Mouse (Mus musculus) CH12.LX (cell line): ENCODE measurements at regions not wholly inside any gene's neighbourhood (a gene's known extent, or its start where the extent isn't known, plus 50 kb on each side); places are given as distances from the start of the nearest gene placed in this dataset.

Experiments used
- DNase-seq: peaks from one replicate; pipeline ENCODE4 v3.0.0-alpha.2; 2013; ENCODE audit errors: extremely low read depth
- H3K27ac ChIP-seq: 2 replicates; pipeline ENCODE4 v1.5.1; 2012; ENCODE audit warnings: low read depth, mild to moderate bottlenecking, control low read depth, moderate library complexity; ENCODE audit not compliant: insufficient read depth
- H3K27me3 ChIP-seq: replicated peaks from 2 replicates; pipeline ENCODE3; 2012; ENCODE audit warnings: inconsistent platforms
- H3K36me3 ChIP-seq, 2 experiments: replicated peaks in 1 of 2; 2 replicates each; pipeline versions ENCODE3 to v1.6.1; 2012; ENCODE audit warnings: inconsistent platforms in 1 of 2, low read length in 1 of 2, mild to moderate bottlenecking in 1 of 2, mixed read lengths in 1 of 2, moderate library complexity in 1 of 2; ENCODE audit not compliant: control insufficient read depth in 1 of 2, insufficient read depth in 1 of 2
- H3K4me1 ChIP-seq, 2 experiments: 2 replicates each; pipeline ENCODE4 v1.6.1; 2012; ENCODE audit warnings: inconsistent platforms in 1 of 2, moderate library complexity in 1 of 2; ENCODE audit not compliant: insufficient read depth in 2 of 2, control insufficient read depth in 1 of 2
- H3K4me2 ChIP-seq: 2 replicates; pipeline ENCODE4 v1.6.1; 2012; ENCODE audit warnings: low read depth, mild to moderate bottlenecking, control low read depth; ENCODE audit not compliant: poor library complexity, insufficient read depth, severe bottlenecking
- H3K4me3 ChIP-seq, 3 experiments: fragments of 150-350 bp in 1 of 3; sonication (generic) in 1 of 3; replicated peaks in 1 of 3; 2 replicates each; pipeline versions ENCODE3 to v1.5.1; 2011 to 2012; ENCODE audit warnings: low read depth in 2 of 3, low read length in 2 of 3, mild to moderate bottlenecking in 2 of 3, moderate library complexity in 2 of 3, control low read depth in 1 of 3, improper control_type of control experiment in 1 of 3, inconsistent platforms in 1 of 3, mixed read lengths in 1 of 3; ENCODE audit not compliant: poor library complexity in 1 of 3
- H3K79me2 ChIP-seq: replicated peaks from 2 replicates; pipeline ENCODE4 v1.6.1; 2012; ENCODE audit warnings: mild to moderate bottlenecking, moderate library complexity; ENCODE audit not compliant: control insufficient read depth, poor library complexity, insufficient read depth, severe bottlenecking; ENCODE audit errors: extremely low read depth
- H3K9ac ChIP-seq: 2 replicates; pipeline ENCODE4 v1.6.1; 2012; ENCODE audit warnings: low read depth, mild to moderate bottlenecking, control low read depth, moderate library complexity; ENCODE audit not compliant: insufficient read depth
- H3K9me3 ChIP-seq: replicated peaks from 2 replicates; pipeline ENCODE3; 2012; ENCODE audit warnings: low read length, inconsistent platforms, mixed read lengths
- BHLHE40 ChIP-seq: IDR thresholded peaks from 2 replicates; pipeline ENCODE4 v1.6.1; 2011; ENCODE audit warnings: mild to moderate bottlenecking, low read depth, low read length, improper control_type of control experiment
- CHD1 ChIP-seq: IDR thresholded peaks from 2 replicates; pipeline ENCODE4 v1.6.1; 2012; ENCODE audit warnings: low read depth, low read length, improper control_type of control experiment, inconsistent platforms
- CHD2 ChIP-seq: IDR thresholded peaks from 2 replicates; pipeline ENCODE4 v1.6.1; 2011; ENCODE audit warnings: low read length, improper control_type of control experiment
- CTCF ChIP-seq, 2 experiments: IDR thresholded peaks in 1 of 2; conservative IDR thresholded peaks in 1 of 2; 2 replicates each; pipeline ENCODE4 v1.5.1; 2011 to 2012; ENCODE audit warnings: low read depth in 2 of 2, low read length in 2 of 2, improper control_type of control experiment in 1 of 2, inconsistent platforms in 1 of 2, mild to moderate bottlenecking in 1 of 2, moderate library complexity in 1 of 2
- E2F4 ChIP-seq: IDR thresholded peaks from 2 replicates; pipeline ENCODE4 v1.6.1; 2011; ENCODE audit warnings: low read depth, low read length, improper control_type of control experiment; ENCODE audit not compliant: insufficient replicate concordance
- ELF1 ChIP-seq: IDR thresholded peaks from 2 replicates; pipeline ENCODE4 v1.6.1; 2014; ENCODE audit warnings: low read depth, mild to moderate bottlenecking, inconsistent platforms, low read length, improper control_type of control experiment
- EP300 ChIP-seq: IDR thresholded peaks from 2 replicates; pipeline ENCODE4 v1.6.1; 2011; ENCODE audit warnings: low read length, improper control_type of control experiment
- ETS1 ChIP-seq: conservative IDR thresholded peaks from 2 replicates; pipeline ENCODE4 v1.6.1; 2012; ENCODE audit warnings: low read depth, mild to moderate bottlenecking, inconsistent platforms, low read length, improper control_type of control experiment, moderate library complexity
- GABPA ChIP-seq: IDR thresholded peaks from 2 replicates; pipeline ENCODE4 v1.6.1; 2012; ENCODE audit warnings: low read depth, low read length, improper control_type of control experiment, inconsistent platforms; ENCODE audit not compliant: insufficient replicate concordance
- HCFC1 ChIP-seq: IDR thresholded peaks from 2 replicates; pipeline ENCODE4 v1.6.1; 2012; ENCODE audit warnings: low read depth, mild to moderate bottlenecking, inconsistent platforms, low read length, improper control_type of control experiment
- IRF4 ChIP-seq: IDR thresholded peaks from 2 replicates; pipeline ENCODE4 v1.6.1; 2014; ENCODE audit warnings: low read depth, mild to moderate bottlenecking, inconsistent platforms, low read length, improper control_type of control experiment
- JUND ChIP-seq: conservative IDR thresholded peaks from 2 replicates; pipeline ENCODE4 v1.6.1; 2011; ENCODE audit warnings: low read depth, low read length, improper control_type of control experiment
- KAT2A ChIP-seq: IDR thresholded peaks from 2 replicates; pipeline ENCODE4 v1.6.1; 2012; ENCODE audit warnings: low read length, improper control_type of control experiment, inconsistent platforms; ENCODE audit not compliant: insufficient replicate concordance
- MAFK ChIP-seq: IDR thresholded peaks from 2 replicates; pipeline ENCODE4 v1.6.1; 2011; ENCODE audit warnings: low read length, improper control_type of control experiment; ENCODE audit not compliant: insufficient replicate concordance
- MAX ChIP-seq: IDR thresholded peaks from 2 replicates; pipeline ENCODE4 v1.6.1; 2011; ENCODE audit warnings: low read length, improper control_type of control experiment
- MXI1 ChIP-seq: IDR thresholded peaks from 2 replicates; pipeline ENCODE4 v1.6.1; 2011; ENCODE audit warnings: mild to moderate bottlenecking, low read depth, low read length, improper control_type of control experiment
- MYC ChIP-seq: IDR thresholded peaks from 2 replicates; pipeline ENCODE4 v1.6.1; 2011; ENCODE audit warnings: low read depth, mild to moderate bottlenecking, improper control_type of control experiment, low read length
- NRF1 ChIP-seq: IDR thresholded peaks from 2 replicates; pipeline ENCODE4 v1.6.1; 2014; ENCODE audit warnings: low read depth, mild to moderate bottlenecking, inconsistent platforms, low read length, improper control_type of control experiment, moderate library complexity
- PAX5 ChIP-seq: IDR thresholded peaks from 2 replicates; pipeline ENCODE4 v1.6.1; 2012; ENCODE audit warnings: low read length, inconsistent platforms, mixed read lengths
- POLR2AphosphoS2 ChIP-seq: IDR thresholded peaks from 2 replicates; pipeline ENCODE4 v1.6.1; 2011; ENCODE audit warnings: low read depth, low read length, improper control_type of control experiment
- RAD21 ChIP-seq: IDR thresholded peaks from 2 replicates; pipeline ENCODE4 v1.6.1; 2011; ENCODE audit warnings: low read depth, mild to moderate bottlenecking, low read length, improper control_type of control experiment, moderate library complexity
- RCOR1 ChIP-seq: conservative IDR thresholded peaks from 2 replicates; pipeline ENCODE4 v1.6.1; 2012; ENCODE audit warnings: low read depth, mild to moderate bottlenecking, inconsistent platforms, low read length, improper control_type of control experiment
- TBP ChIP-seq: conservative IDR thresholded peaks from 2 replicates; pipeline ENCODE4 v1.6.1; 2011; ENCODE audit warnings: low read depth, low read length, improper control_type of control experiment
- USF1 ChIP-seq: IDR thresholded peaks from 2 replicates; pipeline ENCODE4 v1.6.1; 2014; ENCODE audit warnings: low read depth, mild to moderate bottlenecking, inconsistent platforms, low read length, improper control_type of control experiment
- USF2 ChIP-seq: conservative IDR thresholded peaks from 2 replicates; pipeline ENCODE4 v1.6.1; 2011; ENCODE audit warnings: low read depth, low read length, improper control_type of control experiment
- ZMIZ1 ChIP-seq: IDR thresholded peaks from 2 replicates; pipeline ENCODE4 v1.6.1; 2012; ENCODE audit warnings: low read depth, mild to moderate bottlenecking, inconsistent platforms, low read length, improper control_type of control experiment
- ZNF384 ChIP-seq: IDR thresholded peaks from 2 replicates; pipeline ENCODE4 v1.6.1; 2012; ENCODE audit warnings: low read depth, low read length, improper control_type of control experiment, inconsistent platforms
- dilution Hi-C: fragments of 300-500 bp; cut with MboI; formaldehyde crosslinking; loops from 2 replicates; pipeline ENCODE4 v1.14.3; 2020; ENCODE audit warnings: low sequenced_read_pairs; ENCODE audit not compliant: extremely low pct_unique_long_range_greater_than_20kb, extremely low pct_ligation_motif_present
- in situ Hi-C: fragments of 300-500 bp; cut with MboI; formaldehyde crosslinking; loops from 3 replicates; pipeline ENCODE4 v1.14.3; 2019; ENCODE audit warnings: low sequenced_read_pairs, low pct_ligation_motif_present, low pct_unique_long_range_greater_than_20kb, mixed read lengths

GRCm38 (mm10) chr11:63704995-63705580, 217.0 kb downstream of the Hs3st3b1 start:
- dilution Hi-C loops: no loop called here
- no peak for TF ChIP-seq GABPA
- TF ChIP-seq CTCF (conservative IDR thresholded peaks at IDR 0.05 in 1 of 2, IDR thresholded peaks at IDR 0.05 in 1 of 2; ENCODE audit: low read depth in 2 of 2, low read length in 2 of 2): no peak
- TF ChIP-seq JUND: no peak
- TF ChIP-seq RAD21: no peak
- TF ChIP-seq ELF1: no peak
- no peak for TF ChIP-seq EP300
- TF ChIP-seq MYC: no peak
- TF ChIP-seq E2F4: no peak
- TF ChIP-seq USF2: no peak
- no peak for TF ChIP-seq IRF4
- no peak for TF ChIP-seq ZMIZ1
- TF ChIP-seq CHD1: no peak
- TF ChIP-seq NRF1: no peak
- no peak for TF ChIP-seq ZNF384
- no peak for TF ChIP-seq PAX5
- TF ChIP-seq MAX: no peak
- TF ChIP-seq MXI1: no peak
- no peak for TF ChIP-seq USF1
- TF ChIP-seq CHD2: no peak
- no peak for TF ChIP-seq TBP
- in situ Hi-C loops: no loop called here
- no peaks in the 10 kb centered on the region for H3K9me3 ChIP-seq
- no peak overlapping the region for H3K9ac ChIP-seq
- no peaks in the 10 kb centered on the region for H3K4me1 ChIP-seq
- H3K79me2 ChIP-seq: no peaks in the 10 kb centered on the region
- H3K4me2 ChIP-seq: peak overlapping the region; percentile 54
- no peak overlapping the region for H3K4me3 ChIP-seq
- no peaks in the 10 kb centered on the region for H3K36me3 ChIP-seq
- H3K27me3 ChIP-seq: no peaks in the 10 kb centered on the region
- H3K27ac ChIP-seq: no peak overlapping the region
- no peak for DNase-seq

DNA sequence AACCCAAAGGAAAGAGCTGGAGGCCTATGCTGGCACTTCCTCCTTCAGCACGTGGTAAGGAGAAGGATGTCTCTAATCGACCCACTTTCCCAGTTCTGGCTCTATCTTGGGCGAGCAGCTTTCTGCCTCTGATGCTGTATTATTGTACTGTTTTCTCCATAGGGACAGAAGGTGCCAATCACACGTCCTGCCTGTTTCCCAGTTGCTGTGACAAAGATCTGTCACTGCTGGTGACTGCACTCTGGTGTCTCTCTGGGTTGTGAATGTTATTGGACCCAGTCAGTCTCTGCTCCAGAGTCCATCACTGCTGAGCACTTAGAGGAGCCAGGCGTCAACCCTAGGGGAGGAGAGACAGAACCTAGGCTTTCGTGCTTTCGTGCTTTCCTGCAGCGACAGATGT, 216.0 kb downstream of the Hs3st3b1 start:
- Histone ChIP-seq H3K79me2 (no peaks in the 10 kb centered on the region), H3K4me3 (no peak overlapping the region), H3K9me3 (no peaks in the 10 kb centered on the region), H3K27ac (no peak overlapping the region), H3K36me3 (no peaks in the 10 kb centered on the region), H3K4me1 (no peaks in the 10 kb centered on the region), H3K4me2 (no peak overlapping the region), H3K9ac (no peak overlapping the region), H3K27me3 (no peaks in the 10 kb centered on the region)
- TF ChIP-seq RCOR1 (no peak), IRF4 (no peak), EP300 (no peak), TBP (no peak), BHLHE40 (no peak), PAX5 (no peak), CTCF (conservative IDR thresholded peaks at IDR 0.05 in 1 of 2, IDR thresholded peaks at IDR 0.05 in 1 of 2; ENCODE audit: low read depth in 2 of 2, low read length in 2 of 2) (no peak), GABPA (no peak), ZMIZ1 (no peak), POLR2AphosphoS2 (no peak), MAFK (no peak), KAT2A (no peak), USF2 (no peak), CHD1 (no peak), ETS1 (no peak), MXI1 (no peak), CHD2 (no peak), HCFC1 (no peak)
- in situ Hi-C loops: no loop called here
- dilution Hi-C loops: no loop called here
- no peak for DNase-seq
